ENCODE assay signal across 8 mouse cellular contexts in genomic region chr17:8800478-8801082, GRCm38 (mm10).
A peak's percentile ranks its signal among the peaks of the same experiment; 100 is the strongest.
DNase-seq lines count a peak whose midpoint lies in the region; ATAC-seq and TF ChIP-seq lines count a peak whose summit lies in the region.

No protein-coding gene starts in this region.

- H3K27ac ChIP-seq in heart, adult 2 months = peak overlapping the region; percentile 69
- peak overlapping the region; percentile 89 for H3K27ac ChIP-seq in forebrain, embryonic 10.5 days
- H3K27ac ChIP-seq in intestine, embryonic 16.5 days (ENCODE audit: low read length) = no peak overlapping the region; the same call in 1 of the 2 replicates

- H3K36me3 ChIP-seq in heart, adult 2 months (ENCODE audit: control insufficient read depth, insufficient read depth, low read length) = no peaks in the 10 kb centered on the region
- H3K36me3 ChIP-seq in forebrain, embryonic 10.5 days (replicated peaks) = no peaks in the 10 kb centered on the region
- H3K36me3 ChIP-seq in intestine, embryonic 16.5 days (ENCODE audit: control insufficient read depth, insufficient read depth, low read length) = no peaks in the 10 kb centered on the region

- H3K9me3 ChIP-seq in forebrain, embryonic 10.5 days = no peaks in the 10 kb centered on the region
- H3K9me3 ChIP-seq in intestine, embryonic 16.5 days (ENCODE audit: control insufficient read depth, low read length) = no peaks in the 10 kb centered on the region

- H3K79me2 ChIP-seq in heart, adult 2 months (replicated peaks; ENCODE audit: control insufficient read depth, insufficient read depth, low read length) = no peaks in the 10 kb centered on the region

- peak; percentile 76 for ATAC-seq in intestine, embryonic 16.5 days
- ATAC-seq in megakaryocyte progenitor cell, adult 5-6 weeks (replicated peaks; ENCODE audit: poor library complexity) = peak; percentile 20

- H3K4me3 ChIP-seq in heart, adult 2 months = peak overlapping the region; percentile 87
- H3K4me3 ChIP-seq in forebrain, embryonic 10.5 days = peak overlapping the region; percentile 81
- H3K4me3 ChIP-seq in intestine, embryonic 16.5 days (ENCODE audit: low read length) = peak overlapping the region; percentile 67

- TF ChIP-seq CTCF in heart, adult 2 months (IDR thresholded peaks at IDR 0.05) = peak; percentile 28; the same call in 1 of the 2 replicates

- peak overlapping the region; percentile 97 for H3K4me2 ChIP-seq in intestine, embryonic 16.5 days (ENCODE audit: low read depth, low read length)

- TF ChIP-seq POLR2A in heart, adult 2 months (IDR thresholded peaks at IDR 0.05; ENCODE audit: insufficient read depth, low read depth, low read length) = no peak

- peaks cover 1% of the 10 kb centered on the region; the same call in 1 of the 2 replicates for H3K4me1 ChIP-seq in heart, adult 2 months (ENCODE audit: control insufficient read depth, insufficient read depth, low read length)
- peaks cover 56% of the 10 kb centered on the region for H3K4me1 ChIP-seq in forebrain, embryonic 10.5 days
- peaks cover 10% of the 10 kb centered on the region for H3K4me1 ChIP-seq in intestine, embryonic 16.5 days (ENCODE audit: control insufficient read depth, insufficient read depth, low read length)

- intact Hi-C loops in heart, adult 2 months (cut with DNase I) = loop anchor here (2.0 kb wide), 1 partner anchor 72 kb away; no protein-coding TSS in a partner anchor

- peak overlapping the region; percentile 73 for H3K9ac ChIP-seq in heart, adult 2 months (ENCODE audit: low read depth, low read length)
- H3K9ac ChIP-seq in intestine, embryonic 16.5 days (ENCODE audit: low read depth, low read length) = peak overlapping the region; percentile 71

- no peak for TF ChIP-seq EP300 in heart, adult 2 months (IDR thresholded peaks at IDR 0.05; ENCODE audit: insufficient read depth, low read depth, low read length)

- 1% methylated on average over 53 of the region's 53 CpGs for WGBS in heart, adult 2 months
- WGBS in forebrain, embryonic 10.5 days = under 1% methylated on average over 52 of the region's 53 CpGs
- WGBS in intestine, embryonic 16.5 days = under 1% methylated on average over 51 of the region's 53 CpGs

- no peak for DNase-seq in heart, adult 2 months
- DNase-seq in heart, adult 9 months (ENCODE audit: low spot score in 2 of 2) = no peak
- DNase-seq in NIH3T3 (ENCODE audit: low read depth) = peak; percentile 77
- DNase-seq in forebrain, embryonic 10.5 days (ENCODE audit: extremely low spot score, low spot score) = peak; percentile 70
- peak; percentile 20 for DNase-seq in testis, postnatal 14 days (ENCODE audit: low spot score)
- no peak for DNase-seq in layer of hippocampus, postnatal 10 days (ENCODE audit: low spot score in 2 of 2)

- H3K27me3 ChIP-seq in heart, adult 2 months (ENCODE audit: control insufficient read depth, insufficient read depth, low read length) = peaks cover 12% of the 10 kb centered on the region
- H3K27me3 ChIP-seq in forebrain, embryonic 10.5 days (ENCODE audit: poor library complexity, severe bottlenecking) = peaks cover 94% of the 10 kb centered on the region
- H3K27me3 ChIP-seq in intestine, embryonic 16.5 days (replicated peaks; ENCODE audit: control insufficient read depth, insufficient read depth, low read length) = peaks cover 66% of the 10 kb centered on the region

Comparison
In these comparisons a context has a peak if more than half of its experiments do, and no peak if none do; other contexts are left out.
1. DNase-seq: peak in NIH3T3 (single experiment), forebrain, embryonic 10.5 days (single experiment) and testis, postnatal 14 days (single experiment); none in heart, adult 2 months (0 of 2), heart, adult 9 months (0 of 2) and layer of hippocampus, postnatal 10 days (0 of 2).
2. Peak in every context shown above with its lines, with median percentiles within 50 percentile points of each other: H3K4me3 ChIP-seq.